Mouse (Mus musculus): ENCODE data around the gene Cd101. TPM values are rescaled to one million over a fixed set of nuclear protein-coding genes. Genes with fewer than 3 reads are reported as not detected.

Cd101 gene
- 0.01 and 0.02 TPM in 2 replicates for polyA plus RNA-seq (2012; rRNA removed)

DNA sequence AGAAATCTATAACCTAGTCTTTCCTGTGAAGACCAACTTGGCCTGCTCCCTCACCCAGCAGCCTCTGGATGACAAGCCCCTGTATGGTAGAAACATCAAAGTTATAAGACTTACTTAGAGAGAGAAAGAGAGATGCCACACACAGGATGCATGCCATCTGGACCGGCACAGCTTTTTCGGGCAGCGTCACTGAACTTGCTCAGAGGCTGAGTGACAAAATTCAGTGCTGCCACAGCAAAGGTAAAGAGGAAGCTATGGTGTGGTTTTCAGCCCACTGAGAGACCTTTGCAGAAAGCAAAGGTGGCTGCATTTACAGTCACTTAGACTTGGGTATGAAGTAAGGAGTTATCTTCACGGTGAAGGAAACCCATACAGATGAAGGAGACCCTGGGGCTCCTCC lies at the start of gene Cd101:
Cd101 (minus strand) TSS at position 218 of the 400 bp plus-strand sequence.

DNA sequence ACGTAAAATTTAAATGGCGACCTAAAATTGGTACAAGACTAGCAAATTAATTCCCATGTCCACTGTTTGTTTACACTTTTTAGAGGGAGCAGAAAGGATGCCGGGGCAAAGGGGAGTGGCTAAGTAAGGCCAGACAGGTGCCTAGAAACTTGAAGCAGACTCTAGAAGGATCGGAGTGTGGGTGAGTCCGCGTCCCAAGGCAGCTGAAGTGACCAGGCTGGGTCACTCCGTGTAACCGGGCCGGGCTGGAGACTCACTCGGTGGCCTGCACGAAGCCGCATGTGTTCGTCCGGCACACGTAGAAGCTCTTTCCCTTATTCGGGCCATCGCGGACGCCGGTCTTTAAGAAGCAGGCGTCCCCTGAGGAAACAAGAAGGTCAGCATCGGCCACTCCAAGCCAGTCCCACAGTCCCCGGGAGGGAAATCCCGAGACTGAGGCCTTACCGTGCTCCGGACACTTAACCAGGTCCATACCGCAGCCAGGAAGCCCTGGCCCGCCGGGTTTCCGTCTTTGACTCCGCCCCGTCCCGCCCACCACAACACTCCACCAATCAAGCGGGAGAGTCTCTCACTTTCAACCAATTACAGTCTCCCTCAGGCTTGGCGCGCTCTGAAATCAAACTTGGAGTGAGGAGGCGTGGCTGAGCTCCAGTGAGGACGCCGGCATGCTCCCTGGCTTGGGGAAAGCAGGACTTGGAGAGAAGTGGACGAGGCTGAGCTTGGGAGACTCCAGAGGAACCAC lies 60.0 kb downstream of the Cd101 start, which contains the start of gene Ttf2:
Ttf2 (minus strand) TSS at position 488 of the 742 bp plus-strand sequence.

Other genes with a start within 250 kb of the Cd101 start
- not detected in 2 replicates for gene Vtcn1, start 204.1 kb downstream of the Cd101 start, polyA plus RNA-seq (2012; rRNA removed)
- 0.87 and 0.97 TPM in 2 replicates for gene Trim45, start 107.4 kb downstream of the Cd101 start, polyA plus RNA-seq (2012; rRNA removed)
- 5.8 and 7.6 TPM in 2 replicates for gene Ttf2, start 59.9 kb downstream of the Cd101 start, polyA plus RNA-seq (2012; rRNA removed)
- gene Ptgfrn, start 80.7 kb upstream of the Cd101 start, polyA plus RNA-seq (2012; rRNA removed): 1.2 TPM in 2 replicates